Mouse (Mus musculus): ENCODE results near the gene Tmem198. TPM values are rescaled to one million over a fixed set of nuclear protein-coding genes. Genes with fewer than 3 reads are reported as not detected.

Tmem198 gene
- total RNA-seq, 2 experiments from 2014 or later: not detected

- no peak for ATAC-seq (replicated peaks; ENCODE audit: low FRiP score, low TSS enrichment, poor library complexity, severe bottlenecking)
These were observed 704 bp downstream of the Tmem198 start for GRCm38 (mm10) chr1:75480036-75480435.

DNA sequence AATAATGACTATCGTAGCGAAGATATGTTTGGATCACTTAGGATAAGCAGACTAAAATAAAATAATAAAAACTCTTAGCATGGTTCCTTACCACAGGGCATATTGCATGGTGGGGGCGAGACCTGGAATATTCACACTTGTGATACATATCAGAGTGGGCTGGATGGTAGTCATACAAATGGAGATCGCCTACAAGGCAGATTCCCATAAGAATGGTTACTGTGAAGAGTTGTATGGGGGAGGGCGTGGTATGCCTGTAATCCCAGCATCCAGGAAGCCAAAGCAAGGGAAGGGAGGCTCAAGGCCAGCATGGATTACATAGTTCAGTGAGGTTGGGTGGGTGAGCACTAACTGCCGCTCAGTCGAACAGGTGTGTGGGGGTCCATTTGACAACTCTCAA, 1.4 kb downstream of the Tmem198 start:
- ATAC-seq (replicated peaks; ENCODE audit: low FRiP score, low TSS enrichment, poor library complexity, severe bottlenecking): no peak

DNA sequence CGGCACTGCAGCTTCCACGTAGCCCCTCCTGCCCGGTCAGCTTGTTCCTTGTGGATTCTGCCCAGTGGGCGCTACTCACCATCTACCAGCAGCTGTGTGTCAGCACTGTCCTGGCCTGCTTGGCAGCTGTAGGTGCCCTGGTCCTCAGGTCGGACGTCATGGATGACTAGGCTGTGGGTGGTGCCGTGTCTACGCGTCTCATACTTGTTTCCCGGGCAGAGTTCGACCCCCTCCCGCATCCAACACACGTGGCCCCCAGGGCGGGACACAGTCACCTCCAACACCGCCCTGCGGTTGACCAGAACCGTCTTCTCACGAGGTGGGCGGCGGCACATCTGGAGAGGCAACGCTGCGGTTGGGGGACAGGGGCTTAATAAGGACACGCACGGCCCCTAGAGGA, 7.2 kb downstream of the Tmem198 start:
- no peak for ATAC-seq (replicated peaks; ENCODE audit: low FRiP score, low TSS enrichment, poor library complexity, severe bottlenecking)

- no peak for ATAC-seq (replicated peaks; ENCODE audit: low FRiP score, low TSS enrichment, poor library complexity, severe bottlenecking)
These were observed 7.7 kb downstream of the Tmem198 start for GRCm38 (mm10) chr1:75487040-75487404.

GRCm38 (mm10) chr1:75487405-75488161, 8.3 kb downstream of the Tmem198 start:
- peak; percentile 57 for ATAC-seq (replicated peaks; ENCODE audit: low FRiP score, low TSS enrichment, poor library complexity, severe bottlenecking)

- ATAC-seq (replicated peaks; ENCODE audit: low FRiP score, low TSS enrichment, poor library complexity, severe bottlenecking): no peak
These were observed 11.6 kb downstream of the Tmem198 start for GRCm38 (mm10) chr1:75490785-75491551.

DNA sequence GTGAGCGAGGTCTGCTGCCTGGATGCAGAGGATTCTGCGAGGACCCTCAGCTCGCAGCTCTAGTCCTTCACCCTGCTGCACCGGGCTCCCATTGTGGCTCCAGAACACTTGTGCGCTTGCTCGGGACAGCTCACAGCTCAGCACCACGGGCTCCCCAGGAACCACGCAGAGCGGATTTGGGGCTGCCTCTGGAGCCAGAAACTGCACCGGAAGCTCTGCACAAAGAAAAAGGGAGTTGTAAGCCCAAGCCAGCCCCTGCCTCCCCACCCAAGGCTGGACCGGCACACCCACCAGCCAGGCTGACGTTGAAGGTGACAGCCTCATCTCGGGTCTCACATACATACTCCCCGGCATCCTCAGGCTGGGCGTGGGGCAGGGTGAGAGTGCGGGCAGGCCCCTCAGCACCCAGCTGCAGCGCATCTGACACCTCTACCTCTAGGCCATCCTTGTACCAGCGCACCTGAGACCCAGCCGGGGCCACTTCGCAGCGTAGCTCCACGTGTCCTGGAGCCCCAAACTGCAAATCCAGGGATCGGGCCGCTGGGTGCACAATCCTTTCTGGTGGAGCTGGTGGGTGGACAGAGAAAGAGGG, 13.3 kb downstream of the Tmem198 start:
- no peak for ATAC-seq (replicated peaks; ENCODE audit: low FRiP score, low TSS enrichment, poor library complexity, severe bottlenecking)

GRCm38 (mm10) chr1:75494878-75495548, 15.7 kb downstream of the Tmem198 start:
- peak; percentile 73 for ATAC-seq (replicated peaks; ENCODE audit: low FRiP score, low TSS enrichment, poor library complexity, severe bottlenecking)

DNA sequence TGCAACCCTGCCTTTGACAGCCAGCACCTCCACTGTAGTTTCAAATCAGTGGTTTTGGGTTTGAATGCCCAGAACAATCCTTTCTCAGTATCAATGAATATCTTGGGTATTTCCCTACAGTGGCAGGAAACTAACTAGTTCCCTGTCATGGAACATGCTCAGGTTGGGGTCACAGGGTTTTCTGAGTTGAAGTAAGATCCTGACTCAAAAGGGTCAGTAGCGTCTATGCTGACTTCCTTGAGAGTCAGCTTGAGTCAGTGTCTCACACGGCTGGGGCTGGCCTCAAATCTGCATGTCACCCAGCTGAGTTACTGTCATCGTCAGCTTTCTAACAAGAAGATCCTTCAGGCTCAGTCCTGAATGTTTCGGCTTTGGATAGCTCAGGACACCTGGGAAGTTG, 19.6 kb downstream of the Tmem198 start:
- ATAC-seq (replicated peaks; ENCODE audit: low FRiP score, low TSS enrichment, poor library complexity, severe bottlenecking): no peak

DNA sequence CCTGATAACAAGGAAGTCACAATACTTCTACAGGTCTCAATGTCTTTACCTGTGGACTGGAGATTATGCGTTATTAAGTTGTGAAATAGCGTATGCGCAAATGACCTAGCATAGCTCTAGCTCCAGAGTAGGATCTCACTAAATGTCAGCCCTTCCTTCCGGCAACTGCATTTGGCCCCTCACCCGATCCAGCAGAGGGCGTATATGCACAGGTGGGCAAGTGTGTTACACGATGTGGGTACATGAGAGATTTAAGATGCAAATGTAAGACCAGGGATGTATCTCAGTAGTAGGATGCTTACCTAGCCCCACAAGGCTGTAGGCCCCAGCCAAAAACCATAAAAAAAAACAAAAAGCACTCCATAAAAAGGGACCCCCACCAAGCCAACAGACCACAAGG, 20.1 kb downstream of the Tmem198 start:
- no peak for ATAC-seq (replicated peaks; ENCODE audit: low FRiP score, low TSS enrichment, poor library complexity, severe bottlenecking)

DNA sequence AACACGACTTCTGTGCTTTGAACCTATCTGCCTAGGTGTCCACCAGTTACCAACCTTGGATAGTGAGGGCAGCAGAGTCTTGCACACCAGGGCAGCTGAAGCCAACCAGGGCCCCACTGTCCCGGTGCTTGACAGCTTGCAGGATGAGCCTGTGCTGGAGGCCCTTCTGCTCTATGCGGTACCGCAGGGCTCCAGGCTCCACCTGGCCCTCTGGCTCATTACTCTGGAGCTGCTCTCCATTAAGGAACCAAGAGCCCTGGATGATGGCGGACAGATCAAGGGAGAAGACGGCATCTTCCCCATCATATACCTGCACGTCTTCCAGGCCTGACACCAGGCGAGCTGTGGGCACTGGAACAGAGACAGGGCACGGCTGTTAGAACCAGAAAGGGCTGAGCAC, 22.6 kb downstream of the Tmem198 start:
- ATAC-seq (replicated peaks; ENCODE audit: low FRiP score, low TSS enrichment, poor library complexity, severe bottlenecking): no peak

DNA sequence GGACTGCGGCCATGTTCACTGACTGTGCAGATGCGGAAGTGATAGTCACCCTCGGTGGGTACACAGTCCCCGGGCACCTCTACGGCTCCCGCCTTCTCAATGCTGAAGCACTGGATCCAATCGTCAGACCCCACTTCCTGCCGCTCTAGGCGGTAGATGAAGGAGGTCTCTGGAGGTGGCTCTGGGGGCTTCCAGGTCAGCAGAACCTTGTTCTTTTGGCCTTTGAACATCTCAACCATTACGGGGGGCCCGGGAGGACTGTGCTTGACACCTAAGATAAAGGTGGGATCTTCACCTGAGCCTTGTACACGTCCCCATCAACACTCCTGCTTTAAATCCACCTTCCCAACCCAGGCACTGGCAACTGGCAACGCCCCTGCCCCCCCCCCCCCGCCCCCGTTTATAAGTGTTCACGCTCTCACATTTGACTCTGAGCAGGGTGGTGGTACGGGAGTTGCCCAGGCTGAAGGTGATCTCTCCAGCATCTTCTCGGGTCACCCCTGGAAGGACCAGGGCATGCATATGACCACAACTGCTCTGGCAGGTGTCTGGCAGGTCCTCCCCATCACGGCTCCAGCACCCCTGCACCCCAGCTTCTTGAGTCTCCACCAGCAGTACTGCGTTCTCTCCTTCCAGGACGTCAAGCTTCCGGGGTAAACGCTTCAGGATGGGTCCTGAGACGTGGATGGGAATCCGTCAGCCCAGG, 23.8 kb downstream of the Tmem198 start:
- ATAC-seq (replicated peaks; ENCODE audit: low FRiP score, low TSS enrichment, poor library complexity, severe bottlenecking): no peak

- ATAC-seq (replicated peaks; ENCODE audit: low FRiP score, low TSS enrichment, poor library complexity, severe bottlenecking): no peak
These were observed 24.3 kb downstream of the Tmem198 start for GRCm38 (mm10) chr1:75503651-75503980.

GRCm38 (mm10) chr1:75504256-75505045, 25.1 kb downstream of the Tmem198 start:
- no peak for ATAC-seq (replicated peaks; ENCODE audit: low FRiP score, low TSS enrichment, poor library complexity, severe bottlenecking)

DNA sequence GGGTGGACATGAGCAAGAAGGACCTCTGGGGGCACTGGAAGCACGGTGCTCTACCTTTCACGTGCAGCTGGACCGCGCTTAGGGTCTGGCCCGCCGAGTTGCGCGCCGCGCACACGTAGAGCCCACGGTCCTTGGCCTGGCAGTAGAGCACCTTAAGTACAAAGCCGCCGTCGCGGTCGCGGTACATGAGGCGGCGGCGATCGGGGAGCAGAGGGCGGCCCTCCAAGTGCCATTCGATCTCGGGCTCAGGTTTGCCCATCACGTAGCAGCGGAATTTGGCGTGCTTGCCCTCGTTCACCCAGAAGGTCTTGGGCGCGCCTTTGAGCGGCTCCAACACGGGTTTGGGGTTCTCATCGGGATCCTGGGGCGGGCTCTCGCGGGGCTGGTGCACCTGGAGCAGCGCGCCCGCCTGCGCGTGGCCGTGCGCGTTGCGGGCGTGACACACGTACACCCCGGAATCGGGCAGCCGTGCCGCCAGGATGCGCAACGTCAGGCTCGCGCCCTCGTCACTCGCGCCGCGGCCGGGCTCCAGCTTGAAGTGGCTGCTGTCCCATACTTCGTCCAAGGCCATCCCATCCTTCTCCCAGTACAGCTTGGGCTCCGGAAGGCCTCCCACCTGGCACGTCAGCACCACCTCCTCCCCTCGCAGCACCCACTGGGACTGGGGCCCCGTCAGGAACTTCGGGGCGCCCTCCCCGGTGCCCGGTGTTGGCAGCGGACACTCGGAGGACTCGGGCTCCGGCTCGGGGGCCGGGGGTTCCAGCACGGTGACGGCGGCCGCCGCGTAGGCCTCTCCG, 26.0 kb downstream of the Tmem198 start:
- ATAC-seq (replicated peaks; ENCODE audit: low FRiP score, low TSS enrichment, poor library complexity, severe bottlenecking): no peak

- no peak for ATAC-seq (replicated peaks; ENCODE audit: low FRiP score, low TSS enrichment, poor library complexity, severe bottlenecking)
These were observed 26.9 kb downstream of the Tmem198 start, which contains the start of gene Obsl1 for GRCm38 (mm10) chr1:75505956-75506831. Gene Obsl1 (minus strand): TSS chr1:75506452.

DNA sequence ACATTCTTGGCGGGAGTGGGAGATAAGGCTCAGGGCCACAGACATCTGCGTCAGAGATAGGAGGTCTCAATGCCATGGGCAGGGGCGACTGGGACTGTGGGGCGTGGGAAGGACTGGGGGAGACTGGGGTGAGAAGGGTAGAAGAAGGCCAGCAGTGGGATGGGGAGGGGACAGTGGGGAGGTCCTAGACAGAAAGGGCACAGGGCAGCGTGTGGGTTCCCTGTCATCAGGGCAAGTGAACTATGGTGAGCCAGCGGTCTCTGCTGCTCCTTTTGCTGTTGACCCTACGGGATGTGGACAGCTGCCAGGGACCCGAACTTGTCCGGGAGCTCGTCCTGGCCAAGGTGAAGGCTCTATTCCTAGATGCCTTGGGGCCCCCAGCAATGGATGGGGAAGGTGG, 27.7 kb downstream of the Tmem198 start, which contains the start of gene Inha:
Gene Inha (plus strand): TSS at position 72 of the 400 bp plus-strand sequence.
- ATAC-seq (replicated peaks; ENCODE audit: low FRiP score, low TSS enrichment, poor library complexity, severe bottlenecking): no peak

Measured in megakaryocyte-erythroid progenitor cell, adult 5-6 weeks (primary cell).